8 mouse cellular contexts compared by ENCODE assay signal in genomic region chr3:101506179-101506578, GRCm38 (mm10).
A peak's percentile ranks its signal among the peaks of the same experiment; 100 is the strongest.
DNase-seq lines count a peak whose midpoint lies in the region; ATAC-seq and TF ChIP-seq lines count a peak whose summit lies in the region.

No protein-coding gene starts in this region.

- peaks cover 32% of the 10 kb centered on the region for H3K4me1 ChIP-seq in embryonic facial prominence, embryonic 13.5 days
- H3K4me1 ChIP-seq in heart, adult 2 months (ENCODE audit: control insufficient read depth, insufficient read depth, low read length) = peaks cover 8% of the 10 kb centered on the region
- peaks cover 45% of the 10 kb centered on the region for H3K4me1 ChIP-seq in kidney, adult 2 months (ENCODE audit: control insufficient read depth, insufficient read depth, low read length)
- peaks cover 2% of the 10 kb centered on the region; the same call in 1 of the 2 replicates for H3K4me1 ChIP-seq in limb, embryonic 11.5 days (ENCODE audit: control insufficient read depth, insufficient read depth, low read length)
- peaks cover 10% of the 10 kb centered on the region for H3K4me1 ChIP-seq in midbrain, embryonic 14.5 days (ENCODE audit: control insufficient read depth, insufficient read depth, low read length)
- H3K4me1 ChIP-seq in spleen, adult 2 months (ENCODE audit: control insufficient read depth, insufficient read depth, insufficient read length) = no peaks in the 10 kb centered on the region

- H3K4me3 ChIP-seq in embryonic facial prominence, embryonic 13.5 days = no peak overlapping the region
- H3K4me3 ChIP-seq in heart, adult 2 months = no peak overlapping the region
- H3K4me3 ChIP-seq in kidney, adult 2 months (ENCODE audit: insufficient read depth, low read depth, low read length) = no peak overlapping the region
- H3K4me3 ChIP-seq in limb, embryonic 11.5 days (ENCODE audit: low read depth, low read length) = no peak overlapping the region
- no peak overlapping the region for H3K4me3 ChIP-seq in midbrain, embryonic 14.5 days (replicated peaks; ENCODE audit: low read depth, low read length)
- no peak overlapping the region for H3K4me3 ChIP-seq in spleen, adult 2 months (ENCODE audit: extremely low read depth, insufficient read depth, insufficient read length)

- H3K9ac ChIP-seq in embryonic facial prominence, embryonic 13.5 days = no peak overlapping the region
- H3K9ac ChIP-seq in heart, adult 2 months (ENCODE audit: low read depth, low read length) = peak overlapping the region; percentile 26; the same call in 1 of the 2 replicates
- no peak overlapping the region for H3K9ac ChIP-seq in limb, embryonic 11.5 days (ENCODE audit: low read length)
- H3K9ac ChIP-seq in midbrain, embryonic 14.5 days (replicated peaks; ENCODE audit: low read length) = no peak overlapping the region

- DNase-seq in CD4-positive, CD25-positive, alpha-beta regulatory T cell, adult 2 months (ENCODE audit: low read depth, low spot score) = peak; percentile 68
- DNase-seq in heart, adult 2 months = peak; percentile 86 to 87
- DNase-seq in kidney, adult 2 months = peak; percentile 95
- peak; percentile 90 for DNase-seq in limb, embryonic 11.5 days (ENCODE audit: low spot score)
- peak; percentile 92 for DNase-seq in midbrain, embryonic 14.5 days
- peak in 1 of 2 experiments; percentile 19 for DNase-seq in spleen, adult 2 months (ENCODE audit: low read depth in 1 of 2, low spot score in 2 of 2)

- no peak overlapping the region for H3K27ac ChIP-seq in embryonic facial prominence, embryonic 13.5 days
- peak overlapping the region; percentile 88 for H3K27ac ChIP-seq in heart, adult 2 months
- H3K27ac ChIP-seq in kidney, adult 2 months (ENCODE audit: insufficient read depth, low read depth, low read length) = peak overlapping the region; percentile 94
- H3K27ac ChIP-seq in limb, embryonic 11.5 days (replicated peaks; ENCODE audit: low read depth, low read length) = no peak overlapping the region
- peak overlapping the region; percentile 41; the same call in 1 of the 2 replicates for H3K27ac ChIP-seq in midbrain, embryonic 14.5 days (replicated peaks; ENCODE audit: low read depth, low read length)
- H3K27ac ChIP-seq in spleen, adult 2 months (ENCODE audit: insufficient read depth, low read length) = no peak overlapping the region

- H3K79me2 ChIP-seq in heart, adult 2 months (replicated peaks; ENCODE audit: control insufficient read depth, insufficient read depth, low read length) = no peaks in the 10 kb centered on the region

- intact Hi-C loops in heart, adult 2 months (cut with DNase I) = loop anchor here (1.0 to 5.0 kb wide), 3 partner anchors 99 to 300 kb away; partner anchors contain the start of gene Atp1a1

- peak; percentile 94 for TF ChIP-seq EP300 in heart, adult 2 months (IDR thresholded peaks at IDR 0.05; ENCODE audit: insufficient read depth, low read depth, low read length)

- H3K4me2 ChIP-seq in embryonic facial prominence, embryonic 13.5 days = no peak overlapping the region
- H3K4me2 ChIP-seq in limb, embryonic 11.5 days (ENCODE audit: low read depth, severe bottlenecking) = no peak overlapping the region
- no peak overlapping the region for H3K4me2 ChIP-seq in midbrain, embryonic 14.5 days (ENCODE audit: low read length)

- no peak for TF ChIP-seq POLR2A in heart, adult 2 months (IDR thresholded peaks at IDR 0.05; ENCODE audit: insufficient read depth, low read depth, low read length)
- TF ChIP-seq POLR2A in kidney, adult 2 months (IDR thresholded peaks at IDR 0.05; ENCODE audit: low read depth, low read length) = no peak
- no peak for TF ChIP-seq POLR2A in spleen, adult 2 months (IDR thresholded peaks at IDR 0.05; ENCODE audit: low read depth, low read length)

- peak; percentile 88 for TF ChIP-seq CTCF in heart, adult 2 months (IDR thresholded peaks at IDR 0.05)
- TF ChIP-seq CTCF in kidney, adult 2 months (conservative IDR thresholded peaks at IDR 0.05; ENCODE audit: insufficient read depth, insufficient read length, low read depth, low read length) = peak; percentile 95
- peak; percentile 43; the same call in 1 of the 2 replicates for TF ChIP-seq CTCF in spleen, adult 2 months (IDR thresholded peaks at IDR 0.05; ENCODE audit: extremely low read depth, insufficient read depth, insufficient read length, insufficient replicate concordance)

- no peaks in the 10 kb centered on the region for H3K36me3 ChIP-seq in embryonic facial prominence, embryonic 13.5 days
- no peaks in the 10 kb centered on the region for H3K36me3 ChIP-seq in heart, adult 2 months (ENCODE audit: control insufficient read depth, insufficient read depth, low read length)
- no peaks in the 10 kb centered on the region for H3K36me3 ChIP-seq in kidney, adult 2 months (ENCODE audit: control insufficient read depth, insufficient read depth, low read length)
- no peaks in the 10 kb centered on the region for H3K36me3 ChIP-seq in limb, embryonic 11.5 days (ENCODE audit: control insufficient read depth, insufficient read depth, low read length)
- H3K36me3 ChIP-seq in midbrain, embryonic 14.5 days (ENCODE audit: control insufficient read depth, insufficient read depth, low read length) = no peaks in the 10 kb centered on the region
- no peaks in the 10 kb centered on the region for H3K36me3 ChIP-seq in spleen, adult 2 months (ENCODE audit: control insufficient read depth, insufficient read depth, low read length)

- H3K27me3 ChIP-seq in embryonic facial prominence, embryonic 13.5 days = no peaks in the 10 kb centered on the region
- no peaks in the 10 kb centered on the region for H3K27me3 ChIP-seq in heart, adult 2 months (ENCODE audit: control insufficient read depth, insufficient read depth, low read length)
- no peaks in the 10 kb centered on the region for H3K27me3 ChIP-seq in kidney, adult 2 months (replicated peaks; ENCODE audit: control insufficient read depth, insufficient read depth, low read length)
- H3K27me3 ChIP-seq in limb, embryonic 11.5 days (ENCODE audit: control insufficient read depth, insufficient read depth, low read length) = no peaks in the 10 kb centered on the region
- no peaks in the 10 kb centered on the region for H3K27me3 ChIP-seq in midbrain, embryonic 14.5 days (ENCODE audit: control insufficient read depth, insufficient read depth, low read length)
- no peaks in the 10 kb centered on the region for H3K27me3 ChIP-seq in spleen, adult 2 months (ENCODE audit: control insufficient read depth, insufficient read depth, low read length)

- no peaks in the 10 kb centered on the region for H3K9me3 ChIP-seq in embryonic facial prominence, embryonic 13.5 days
- H3K9me3 ChIP-seq in limb, embryonic 11.5 days (ENCODE audit: control insufficient read depth, low read length) = no peaks in the 10 kb centered on the region
- H3K9me3 ChIP-seq in midbrain, embryonic 14.5 days (ENCODE audit: control insufficient read depth, low read length) = no peaks in the 10 kb centered on the region

- 21% methylated on average over 5 of the region's 5 CpGs for WGBS in embryonic facial prominence, embryonic 13.5 days
- 17% methylated on average over 5 of the region's 5 CpGs for WGBS in heart, adult 2 months
- 24% methylated on average over 5 of the region's 5 CpGs for WGBS in kidney, adult 2 months
- 34% methylated on average over 5 of the region's 5 CpGs for WGBS in limb, embryonic 11.5 days
- 22% methylated on average over 5 of the region's 5 CpGs for WGBS in midbrain, embryonic 14.5 days
- 48% methylated on average over 5 of the region's 5 CpGs for WGBS in spleen, adult 2 months

- no peak for ATAC-seq in CD4-positive, CD25-positive, alpha-beta regulatory T cell, adult 4 months
- ATAC-seq in embryonic facial prominence, embryonic 13.5 days (ENCODE audit: insufficient number of reproducible peaks, insufficient read depth, low FRiP score, low TSS enrichment, low read depth) = 0 out of 2 replicates have a peak, but pooled peaks have one; percentile 32
- ATAC-seq in limb, embryonic 11.5 days (ENCODE audit: insufficient number of reproducible peaks, low FRiP score, low TSS enrichment, low read depth) = peak; percentile 49
- peak; percentile 84; the same call in 1 of the 2 replicates for ATAC-seq in midbrain, embryonic 14.5 days (ENCODE audit: low FRiP score, low TSS enrichment)

Comparison
In these comparisons a context has a peak if more than half of its experiments do, and no peak if none do; other contexts are left out.
1. H3K27ac ChIP-seq: peak in heart, adult 2 months (single experiment), kidney, adult 2 months (single experiment) and midbrain, embryonic 14.5 days (single experiment); none in embryonic facial prominence, embryonic 13.5 days (single experiment), limb, embryonic 11.5 days (single experiment) and spleen, adult 2 months (single experiment).
2. CTCF ChIP-seq: peak in every context shown above with its lines; median percentile 95 in kidney, adult 2 months; 88 in heart, adult 2 months; 43 in spleen, adult 2 months.